Mouse (Mus musculus) neural tube, embryonic 14.5 days (tissue): ENCODE results near the gene Tcte1. TPM values are rescaled to one million over a fixed set of nuclear protein-coding genes. Genes with fewer than 3 reads are reported as not detected.

Experiments used
- ATAC-seq: fragments of 200-750 bp; cut with Nextera tagmentation; 2 replicates; pipeline ENCODE4 v1.8.0; 2017; ENCODE audit warnings: low read depth, mild to moderate bottlenecking, moderate TSS enrichment, moderate library complexity
- H3K27ac ChIP-seq: fragments of 300-500 bp; sonication (generic); 2 replicates; pipeline ENCODE4 v1.5.1; 2014; ENCODE audit warnings: low read depth, mild to moderate bottlenecking, control low read depth, low read length, moderate library complexity, mixed read lengths
- H3K27me3 ChIP-seq: fragments of 300-500 bp; sonication (generic); 2 replicates; pipeline ENCODE4 v1.6.1; 2014; ENCODE audit warnings: low read length; ENCODE audit not compliant: control insufficient read depth, insufficient read depth
- H3K36me3 ChIP-seq: fragments of 300-500 bp; sonication (generic); 2 replicates; pipeline ENCODE4 v1.6.1; 2014; ENCODE audit warnings: low read length, mixed read lengths; ENCODE audit not compliant: control insufficient read depth, insufficient read depth
- H3K4me1 ChIP-seq: fragments of 300-500 bp; sonication (generic); 2 replicates; pipeline ENCODE4 v1.6.1; 2014; ENCODE audit warnings: low read length; ENCODE audit not compliant: control insufficient read depth, insufficient read depth
- H3K4me2 ChIP-seq: fragments of 300-500 bp; sonication (generic); 2 replicates; pipeline ENCODE4 v1.6.1; 2014; ENCODE audit warnings: mild to moderate bottlenecking, low read depth, low read length, control low read depth
- H3K4me3 ChIP-seq: fragments of 300-500 bp; sonication (generic); 2 replicates; pipeline ENCODE4 v1.5.1; 2014; ENCODE audit warnings: low read depth, low read length, control low read depth, mixed read lengths
- H3K9ac ChIP-seq: fragments of 300-500 bp; sonication (generic); replicated peaks from 2 replicates; pipeline ENCODE4 v1.6.1; 2014; ENCODE audit warnings: low read depth, mild to moderate bottlenecking, control low read depth, low read length, mixed read lengths
- H3K9me3 ChIP-seq: fragments of 300-500 bp; sonication (generic); 2 replicates; pipeline ENCODE4 v1.6.1; 2016; ENCODE audit warnings: low read length; ENCODE audit not compliant: control insufficient read depth
- WGBS: fragments of 180-500 bp; shearing (Covaris S2); extraction: QIAGEN DNeasy Blood & Tissue Kit; methylation state at CpG from one replicate; pipeline ENCODE4 v1.1.7; 2014; 5-methylcytosine and 5-hydroxymethylcytosine counted together
- polyA plus RNA-seq: library from polyadenylated mRNA; unstranded; fragments of >200 nt; fragmentation: Nextera tagmentation; extraction: Ambion mirVana; gene quantifications from 2 replicates; pipeline ENCODE4 v1.2.1, GENCODE M21; 2014

Gene Tcte1
- polyA plus RNA-seq, 1 experiment from 2014 or later, result 4.2 TPM

- 75% methylated on average over 12 of the region's 12 CpGs for WGBS
- Histone ChIP-seq H3K4me1 (no peaks in the 10 kb centered on the region), H3K9ac (0 out of 2 replicates have a peak overlapping the region, but pooled peaks have one; percentile 2), H3K4me3 (no peak overlapping the region), H3K36me3 (0 out of 2 replicates have a peak, but pooled peaks cover 4% of the 10 kb centered on the region), H3K27ac (no peak overlapping the region), H3K4me2 (no peak overlapping the region), H3K9me3 (no peaks in the 10 kb centered on the region), H3K27me3 (no peaks in the 10 kb centered on the region)
- no peak for ATAC-seq
Measured at GRCm38 (mm10) chr17:45518766-45519475, 4.3 kb upstream of the Tcte1 start.

GRCm38 (mm10) chr17:45520136-45520535, 3.1 kb upstream of the Tcte1 start:
- H3K9ac ChIP-seq, result no peak overlapping the region
- no peak overlapping the region for H3K4me3 ChIP-seq
- H3K4me2 ChIP-seq, result no peak overlapping the region
- no peaks in the 10 kb centered on the region for H3K9me3 ChIP-seq
- no peak for ATAC-seq
- WGBS, result 84% methylated on average over 11 of the region's 11 CpGs
- 0 out of 2 replicates have a peak, but pooled peaks cover 4% of the 10 kb centered on the region for H3K36me3 ChIP-seq
- H3K27me3 ChIP-seq, result no peaks in the 10 kb centered on the region
- no peak overlapping the region for H3K27ac ChIP-seq
- H3K4me1 ChIP-seq, result no peaks in the 10 kb centered on the region

- Histone ChIP-seq H3K4me1 (no peaks in the 10 kb centered on the region), H3K36me3 (no peaks in the 10 kb centered on the region), H3K9ac (no peak overlapping the region), H3K27ac (no peak overlapping the region), H3K9me3 (no peaks in the 10 kb centered on the region), H3K27me3 (no peaks in the 10 kb centered on the region), H3K4me2 (no peak overlapping the region), H3K4me3 (no peak overlapping the region)
- WGBS, result 45% methylated on average over 4 of the region's 4 CpGs
- no peak for ATAC-seq
Measured at GRCm38 (mm10) chr17:45524961-45525360, 1.7 kb downstream of the Tcte1 start.

GRCm38 (mm10) chr17:45526571-45526970, 3.3 kb downstream of the Tcte1 start:
- WGBS, result 25% methylated on average over 5 of the region's 5 CpGs
- no peak overlapping the region for H3K4me2 ChIP-seq
- no peaks in the 10 kb centered on the region for H3K27me3 ChIP-seq
- no peak overlapping the region for H3K4me3 ChIP-seq
- no peak for ATAC-seq
- no peak overlapping the region for H3K27ac ChIP-seq
- no peaks in the 10 kb centered on the region for H3K4me1 ChIP-seq
- H3K9ac ChIP-seq, result no peak overlapping the region
- no peaks in the 10 kb centered on the region for H3K9me3 ChIP-seq
- H3K36me3 ChIP-seq, result no peaks in the 10 kb centered on the region

- Histone ChIP-seq H3K36me3 (no peaks in the 10 kb centered on the region), H3K4me1 (no peaks in the 10 kb centered on the region), H3K9ac (no peak overlapping the region), H3K27ac (no peak overlapping the region), H3K4me2 (no peak overlapping the region), H3K9me3 (no peaks in the 10 kb centered on the region), H3K27me3 (no peaks in the 10 kb centered on the region), H3K4me3 (no peak overlapping the region)
- whole genome bisulfite sequencing, result 40% methylated on average over 13 of the region's 13 CpGs
- ATAC-seq, result no peak
Measured at GRCm38 (mm10) chr17:45530346-45530782, 7.1 kb downstream of the Tcte1 start.

- Histone ChIP-seq H3K27me3 (no peaks in the 10 kb centered on the region), H3K4me3 (no peak overlapping the region), H3K4me1 (no peaks in the 10 kb centered on the region), H3K36me3 (no peaks in the 10 kb centered on the region), H3K4me2 (no peak overlapping the region), H3K9ac (no peak overlapping the region), H3K9me3 (no peaks in the 10 kb centered on the region), H3K27ac (no peak overlapping the region)
- WGBS, result 57% methylated on average over 15 of the region's 15 CpGs
- ATAC-seq, result no peak
Measured at GRCm38 (mm10) chr17:45532896-45533295, 9.7 kb downstream of the Tcte1 start.

- Histone ChIP-seq H3K27me3 (no peaks in the 10 kb centered on the region), H3K4me3 (no peak overlapping the region), H3K36me3 (no peaks in the 10 kb centered on the region), H3K4me1 (no peaks in the 10 kb centered on the region), H3K4me2 (no peak overlapping the region), H3K9me3 (no peaks in the 10 kb centered on the region), H3K9ac (no peak overlapping the region), H3K27ac (no peak overlapping the region)
- WGBS, result 16% methylated on average over 5 of the region's 5 CpGs
- ATAC-seq, result no peak
Measured at GRCm38 (mm10) chr17:45536264-45536663, 13.0 kb downstream of the Tcte1 start.

- H3K36me3 ChIP-seq, result no peaks in the 10 kb centered on the region
Measured at GRCm38 (mm10) chr17:45538394-45538793, 15.2 kb downstream of the Tcte1 start.

GRCm38 (mm10) chr17:45539664-45540063, 16.4 kb downstream of the Tcte1 start:
- Histone ChIP-seq H3K27me3 (no peaks in the 10 kb centered on the region; the same call in 1 of the 2 replicates), H3K27ac (no peak overlapping the region), H3K4me2 (no peak overlapping the region), H3K9ac (no peak overlapping the region), H3K4me1 (peaks cover 5% of the 10 kb centered on the region; the same call in 1 of the 2 replicates), H3K9me3 (no peaks in the 10 kb centered on the region), H3K36me3 (peaks cover 3% of the 10 kb centered on the region; the same call in 1 of the 2 replicates), H3K4me3 (no peak overlapping the region)
- 84% methylated on average over 21 of the region's 21 CpGs for WGBS
- no peak for ATAC-seq

More at GRCm38 (mm10) chr17:45538394-45538793, 15.2 kb downstream of the Tcte1 start:
- H3K4me1 ChIP-seq, result no peaks in the 10 kb centered on the region
- H3K4me2 ChIP-seq, result no peak overlapping the region
- no peak overlapping the region for H3K27ac ChIP-seq
- 71% methylated on average over 4 of the region's 4 CpGs for WGBS
- no peak overlapping the region for H3K9ac ChIP-seq
- H3K27me3 ChIP-seq, result no peaks in the 10 kb centered on the region
- H3K4me3 ChIP-seq, result no peak overlapping the region
- ATAC-seq, result no peak
- H3K9me3 ChIP-seq, result no peaks in the 10 kb centered on the region
